Mouse (Mus musculus) liver, embryonic 14 days (tissue): Measurements from ENCODE around the gene Sav1. TPM values are rescaled to one million over a fixed set of nuclear protein-coding genes. Genes with fewer than 3 reads are reported as not detected.

Experiments
- polyA plus RNA-seq: library from polyadenylated mRNA; depleted of rRNA; stranded (reverse); fragments of >200 nt; gene quantifications from 2 replicates; pipeline ENCODE4 v1.2.3, GENCODE M21; 2012; rRNA removed

Gene Sav1
- 18.4 and 22.5 TPM in 2 replicates for polyA plus RNA-seq

GRCm38 (mm10) chr12:69986786-69987497, at the start of gene Sav1:
Gene Sav1, minus strand, starts transcription at chr12:69987002.

Other genes with a start within 250 kb of the Sav1 start
- gene Cdkl1, start 195.7 kb downstream of the Sav1 start, polyA plus RNA-seq: 0.61 and 1.3 TPM in 2 replicates
- 0.76 and 1.2 TPM in 2 replicates for gene Atl1, start 94.4 kb downstream of the Sav1 start, polyA plus RNA-seq
- 12.2 and 15.5 TPM in 2 replicates for gene Map4k5, start 93.8 kb downstream of the Sav1 start, polyA plus RNA-seq
- gene Nin, start 126.7 kb upstream of the Sav1 start, polyA plus RNA-seq: 3.7 and 3.9 TPM in 2 replicates
- not detected in 2 replicates for gene Abhd12b, start 167.1 kb upstream of the Sav1 start, polyA plus RNA-seq
- gene Pygl, start 244.5 kb upstream of the Sav1 start, polyA plus RNA-seq: 27.4 and 33.7 TPM in 2 replicates